Mouse (Mus musculus): Measurements from ENCODE around the gene Rps6kb1. TPM values are rescaled to one million over a fixed set of nuclear protein-coding genes. Genes with fewer than 3 reads are reported as not detected.
A peak's percentile ranks its signal among the peaks of the same experiment; 100 is the strongest.

Rps6kb1 gene
- total and polyA plus RNA-seq, 3 experiments = 39.3 to 73.6 (median 49.4) TPM

GRCm38 (mm10) chr11:86453991-86454390 lies 90.6 kb downstream of the Rps6kb1 start:
- Histone ChIP-seq H3K27me3 (ENCODE audit: control insufficient read depth in 1 of 2, insufficient read depth in 2 of 2, low read length in 2 of 2) (no peaks in the 10 kb centered on the region; a peak in 1 of 4 replicates), H3K9ac (ENCODE audit: control insufficient read depth, low read depth, low read length, poor library complexity, severe bottlenecking) (no peak overlapping the region), H3K9me3 (replicated peaks; ENCODE audit: insufficient read depth, low read length) (no peaks in the 10 kb centered on the region), H3K36me3 (ENCODE audit: control insufficient read depth in 1 of 2, insufficient read depth in 2 of 2, low read length in 2 of 2) (no peaks in the 10 kb centered on the region), H3K4me3 (ENCODE audit: control insufficient read depth in 1 of 2, insufficient read depth in 1 of 2, low read depth in 2 of 2, low read length in 2 of 2) (no peak overlapping the region), H3K4me1 (ENCODE audit: control insufficient read depth in 1 of 2, insufficient read depth in 2 of 2, low read length in 2 of 2) (no peaks in the 10 kb centered on the region), H3K79me2 (ENCODE audit: control insufficient read depth, insufficient read depth, low read length, poor library complexity) (no peaks in the 10 kb centered on the region), H3K27ac (ENCODE audit: control insufficient read depth, low read depth, low read length) (no peak overlapping the region)
- no peak for TF ChIP-seq TBP (IDR thresholded peaks at IDR 0.05; ENCODE audit: low read depth, low read length)
- no peak for TF ChIP-seq GATA1 (IDR thresholded peaks at IDR 0.05; ENCODE audit: low read depth, low read length)
- TF ChIP-seq MYB (IDR thresholded peaks at IDR 0.05; ENCODE audit: low read depth, low read length) = no peak
- TF ChIP-seq TAL1 (IDR thresholded peaks at IDR 0.05; ENCODE audit: low read length) = no peak
- no peak for TF ChIP-seq POLR2AphosphoS5 (IDR thresholded peaks at IDR 0.05; ENCODE audit: borderline replicate concordance, low read depth, low read length)
- no peak for TF ChIP-seq GABPA (IDR thresholded peaks at IDR 0.05; ENCODE audit: low read depth, low read length)
- no peak for TF ChIP-seq ETS1 (IDR thresholded peaks at IDR 0.05; ENCODE audit: low read depth, low read length)
- TF ChIP-seq RAD21 (IDR thresholded peaks at IDR 0.05; ENCODE audit: low read depth, low read length) = no peak
- no peak for TF ChIP-seq JUND (IDR thresholded peaks at IDR 0.05; ENCODE audit: low read depth, low read length)
- TF ChIP-seq USF2 (IDR thresholded peaks at IDR 0.05; ENCODE audit: borderline replicate concordance in 1 of 2, insufficient read depth in 1 of 2, low read depth in 1 of 2, low read length in 2 of 2) = no peak
- no peak for TF ChIP-seq MEF2A (IDR thresholded peaks at IDR 0.05; ENCODE audit: extremely low read depth, insufficient replicate concordance, low read depth, low read length, poor library complexity, severe bottlenecking)
- TF ChIP-seq ZMIZ1 (IDR thresholded peaks at IDR 0.05; ENCODE audit: low read depth, low read length) = no peak
- no peak for TF ChIP-seq MAX (IDR thresholded peaks at IDR 0.05; ENCODE audit: low read length)
- no peak for TF ChIP-seq POLR2AphosphoS2 (IDR thresholded peaks at IDR 0.05; ENCODE audit: low read length)
- no peak for TF ChIP-seq KAT2A (conservative IDR thresholded peaks at IDR 0.05; ENCODE audit: low read depth, low read length)
- no peak for TF ChIP-seq NELFE (IDR thresholded peaks at IDR 0.05; ENCODE audit: low read depth, low read length)
- no peak for TF ChIP-seq ZNF384 (IDR thresholded peaks at IDR 0.05; ENCODE audit: low read depth, low read length)
- no peak for TF ChIP-seq ZC3H11A (IDR thresholded peaks at IDR 0.05; ENCODE audit: low read depth, low read length)
- no peak for TF ChIP-seq EP300 (IDR thresholded peaks at IDR 0.05; ENCODE audit: low read depth in 1 of 2, low read length in 2 of 2)
- DNase-seq (ENCODE audit: low read depth, low spot score) = peak; percentile 54

Other genes starting within 250 kb of the Rps6kb1 start
- 26.4 and 34.8 TPM in 2 replicates for gene Med13, start 187.2 kb downstream of the Rps6kb1 start, total RNA-seq (2012; rRNA removed)
- gene Med13, start 187.2 kb downstream of the Rps6kb1 start, polyA plus RNA-seq (2012; ENCODE audit: insufficient read depth in 1 of 2, insufficient read length in 2 of 2, low read depth in 1 of 2, low replicate concordance in 2 of 2, missing spikeins in 1 of 2) = 100 to 1,000 TPM in 1 of 2 experiments, 10 to 100 TPM in 1; 23.3 to 114 TPM
- gene Rnft1, start 60.1 kb downstream of the Rps6kb1 start, total RNA-seq (2012; rRNA removed) = 40.3 and 42.0 TPM in 2 replicates
- gene Rnft1, start 60.1 kb downstream of the Rps6kb1 start, polyA plus RNA-seq (2012; ENCODE audit: insufficient read depth in 1 of 2, insufficient read length in 2 of 2, low read depth in 1 of 2, low replicate concordance in 2 of 2, missing spikeins in 1 of 2) = 10 to 100 TPM in 1 of 2 experiments, not detected in 1; 38.1 TPM
- 21.5 and 23.4 TPM in 2 replicates for gene Tubd1, start 186 bp upstream of the Rps6kb1 start, total RNA-seq (2012; rRNA removed)
- gene Tubd1, start 186 bp upstream of the Rps6kb1 start, polyA plus RNA-seq (2012; ENCODE audit: insufficient read depth in 1 of 2, insufficient read length in 2 of 2, low read depth in 1 of 2, low replicate concordance in 2 of 2, missing spikeins in 1 of 2) = 10 to 100 TPM in 1 of 2 experiments, not detected in 1; 14.4 TPM
- gene Vmp1, start 139.0 kb upstream of the Rps6kb1 start, total RNA-seq (2012; rRNA removed) = 61.8 and 64.4 TPM in 2 replicates
- gene Vmp1, start 139.0 kb upstream of the Rps6kb1 start, polyA plus RNA-seq (2012; ENCODE audit: insufficient read depth in 1 of 2, insufficient read length in 2 of 2, low read depth in 1 of 2, low replicate concordance in 2 of 2, missing spikeins in 1 of 2) = 10 to 100 TPM in 1 of 2 experiments, not detected in 1; 94.9 TPM
- gene Ptrh2, start 139.2 kb upstream of the Rps6kb1 start, total RNA-seq (2012; rRNA removed) = 37.3 and 40.3 TPM in 2 replicates
- 10 to 100 TPM in 1 of 2 experiments, not detected in 1; 30.0 TPM for gene Ptrh2, start 139.2 kb upstream of the Rps6kb1 start, polyA plus RNA-seq (2012; ENCODE audit: insufficient read depth in 1 of 2, insufficient read length in 2 of 2, low read depth in 1 of 2, low replicate concordance in 2 of 2, missing spikeins in 1 of 2)
- 205 and 269 TPM in 2 replicates for gene Cltc, start 212.8 kb upstream of the Rps6kb1 start, total RNA-seq (2012; rRNA removed)
- gene Cltc, start 212.8 kb upstream of the Rps6kb1 start, polyA plus RNA-seq (2012; ENCODE audit: insufficient read depth in 1 of 2, insufficient read length in 2 of 2, low read depth in 1 of 2, low replicate concordance in 2 of 2, missing spikeins in 1 of 2) = 100 to 1,000 TPM; 149 to 300 TPM